Mouse (Mus musculus): ENCODE measurements around the gene Gse1.

- TF ChIP-seq ZNF384 (IDR thresholded peaks at IDR 0.05; ENCODE audit: low read depth, low read length) (no peak), ZC3H11A (IDR thresholded peaks at IDR 0.05; ENCODE audit: borderline replicate concordance, low read depth, low read length) (no peak), CHD2 (IDR thresholded peaks at IDR 0.05; ENCODE audit: low read depth, low read length) (no peak), MAFK (IDR thresholded peaks at IDR 0.05; ENCODE audit: insufficient read depth, low read depth, low read length) (no peak), HCFC1 (IDR thresholded peaks at IDR 0.05; ENCODE audit: borderline replicate concordance, insufficient read depth, low read length) (no peak)
Measured at GRCm38 (mm10) chr8:120261338-120262120, 33.3 kb downstream of the Gse1 start.
